Mouse (Mus musculus): Measurements from ENCODE around the gene Esd.

Esd gene

DNA sequence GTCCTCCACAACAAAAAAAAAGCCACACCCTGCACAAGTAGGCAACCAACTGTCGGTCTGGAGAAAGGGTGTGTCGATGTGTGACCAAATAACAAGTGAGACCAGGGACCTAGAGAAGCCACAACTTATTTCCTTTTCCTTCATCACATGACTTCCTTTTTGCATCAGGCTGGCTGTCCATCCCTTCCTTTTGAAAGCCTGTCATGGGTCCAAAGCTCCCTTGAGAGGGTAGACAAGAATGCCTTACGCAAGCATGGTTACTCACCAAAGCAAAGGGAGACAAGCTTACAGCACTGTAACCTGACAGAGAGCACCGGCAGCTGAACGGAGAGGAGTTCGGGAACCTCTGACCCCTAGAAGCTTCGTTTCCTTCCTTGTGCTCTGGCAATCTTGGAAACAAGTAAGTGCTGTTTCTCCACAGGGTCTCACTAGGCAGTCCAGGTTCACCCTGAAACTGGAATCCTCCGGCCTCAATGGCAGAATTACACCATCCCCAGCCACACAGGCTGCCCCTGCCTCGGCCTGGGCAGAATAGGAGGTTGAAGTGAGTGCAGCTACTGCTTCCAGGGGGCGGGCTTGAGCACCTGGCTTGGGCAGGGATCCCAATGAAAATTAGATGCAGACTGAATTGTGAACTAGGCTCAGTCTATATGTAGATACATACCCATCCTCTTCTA is 65.4 kb downstream of the Esd start:
- DNase-seq, result no peak

GRCm38 (mm10) chr14:74798063-74798890 is 66.2 kb downstream of the Esd start:
- DNase-seq, result no peak
